Mouse (Mus musculus): ENCODE data around the gene Cdc42ep3. TPM values are rescaled to one million over a fixed set of nuclear protein-coding genes. Genes with fewer than 3 reads are reported as not detected.

The Cdc42ep3 gene
- polyA plus RNA-seq, 1 experiment, result 19.5 TPM

GRCm38 (mm10) chr17:79347291-79347690 lies 7.6 kb downstream of the Cdc42ep3 start:
- Histone ChIP-seq H3K4me1 (ENCODE audit: control insufficient read depth, insufficient read depth, low read length) (peaks cover 16% of the 10 kb centered on the region), H3K27ac (ENCODE audit: insufficient read depth, low read length) (no peak overlapping the region), H3K4me3 (ENCODE audit: insufficient read depth, low read length) (no peak overlapping the region)
- TF ChIP-seq POLR2A (IDR thresholded peaks at IDR 0.05; ENCODE audit: extremely low read depth, insufficient read depth, low read length) (no peak), CTCF (IDR thresholded peaks at IDR 0.05; ENCODE audit: extremely low read depth, insufficient read depth, low read length) (no peak)

GRCm38 (mm10) chr17:79345001-79345709 lies 9.7 kb downstream of the Cdc42ep3 start:
- Histone ChIP-seq H3K27ac (ENCODE audit: insufficient read depth, low read length) (no peak overlapping the region), H3K4me1 (ENCODE audit: control insufficient read depth, insufficient read depth, low read length) (peaks cover 16% of the 10 kb centered on the region), H3K4me3 (ENCODE audit: insufficient read depth, low read length) (no peak overlapping the region)
- TF ChIP-seq POLR2A (IDR thresholded peaks at IDR 0.05; ENCODE audit: extremely low read depth, insufficient read depth, low read length) (no peak), CTCF (IDR thresholded peaks at IDR 0.05; ENCODE audit: extremely low read depth, insufficient read depth, low read length) (no peak)

DNA sequence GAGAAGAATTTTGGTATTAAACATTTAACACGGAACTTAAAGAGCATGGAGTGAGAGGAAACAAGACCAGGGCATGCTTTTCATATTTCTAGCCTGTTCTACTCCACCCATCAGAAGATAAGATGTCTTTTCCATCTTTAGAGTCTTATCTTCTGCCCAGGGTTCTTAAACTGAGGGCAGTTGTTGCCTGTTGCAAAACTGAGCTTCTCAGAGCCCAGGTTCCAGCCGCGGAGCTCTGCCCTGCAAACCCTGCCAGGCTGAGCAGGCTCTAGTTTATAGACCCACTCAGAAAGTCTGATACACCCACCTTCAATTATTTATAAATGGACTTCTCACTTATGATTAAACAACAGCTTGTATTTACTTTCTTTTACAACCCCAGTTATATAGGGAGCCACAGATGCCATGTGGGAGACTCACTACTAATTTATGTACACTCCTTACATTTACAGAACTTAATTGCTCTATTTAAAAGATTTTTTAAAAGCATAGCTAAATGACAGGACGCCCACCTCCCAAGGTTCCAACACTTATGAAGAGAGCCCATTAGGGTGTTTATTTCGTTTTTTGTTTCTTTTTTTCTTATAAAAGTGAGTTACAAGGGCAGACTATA lies 11.5 kb downstream of the Cdc42ep3 start:
- H3K4me3 ChIP-seq (ENCODE audit: insufficient read depth, low read length), result no peak overlapping the region
- no peak for TF ChIP-seq POLR2A (IDR thresholded peaks at IDR 0.05; ENCODE audit: extremely low read depth, insufficient read depth, low read length)
- no peak for TF ChIP-seq CTCF (IDR thresholded peaks at IDR 0.05; ENCODE audit: extremely low read depth, insufficient read depth, low read length)
- peaks cover 12% of the 10 kb centered on the region for H3K4me1 ChIP-seq (ENCODE audit: control insufficient read depth, insufficient read depth, low read length)
- no peak overlapping the region for H3K27ac ChIP-seq (ENCODE audit: insufficient read depth, low read length)

DNA sequence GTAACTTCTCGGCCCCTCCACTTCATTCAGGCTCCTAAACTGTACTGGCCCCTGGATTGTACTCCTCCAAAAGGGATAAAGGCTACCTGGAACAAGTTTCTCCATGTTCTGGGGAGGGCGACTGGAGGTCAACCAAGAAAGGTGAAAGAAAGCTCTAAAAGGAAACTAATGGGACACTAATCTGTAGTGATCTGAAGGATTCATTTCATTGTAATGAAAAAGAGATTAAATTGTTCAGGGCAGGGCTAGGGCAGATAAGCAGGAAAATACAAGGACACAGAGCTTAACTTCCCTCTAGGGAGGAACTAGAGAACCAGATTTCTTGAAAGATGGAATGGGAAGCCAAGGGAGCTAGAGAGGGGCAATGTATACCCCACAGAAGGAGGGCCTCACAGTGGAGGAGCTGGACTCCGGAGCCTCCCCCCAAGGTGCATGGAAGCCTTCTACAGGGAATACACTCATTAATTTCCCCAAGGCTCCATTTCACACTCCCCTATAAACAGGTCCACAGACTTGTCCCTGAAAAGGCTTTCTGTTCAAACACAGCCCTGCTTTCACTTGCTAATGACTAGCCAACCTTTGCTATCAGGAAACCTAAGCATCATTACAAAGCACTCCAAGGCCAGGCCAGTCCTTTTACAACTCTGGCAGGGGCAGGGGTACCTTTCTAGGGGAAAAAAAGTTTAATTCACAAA lies 12.1 kb downstream of the Cdc42ep3 start:
- peaks cover 7% of the 10 kb centered on the region for H3K4me1 ChIP-seq (ENCODE audit: control insufficient read depth, insufficient read depth, low read length)

DNA sequence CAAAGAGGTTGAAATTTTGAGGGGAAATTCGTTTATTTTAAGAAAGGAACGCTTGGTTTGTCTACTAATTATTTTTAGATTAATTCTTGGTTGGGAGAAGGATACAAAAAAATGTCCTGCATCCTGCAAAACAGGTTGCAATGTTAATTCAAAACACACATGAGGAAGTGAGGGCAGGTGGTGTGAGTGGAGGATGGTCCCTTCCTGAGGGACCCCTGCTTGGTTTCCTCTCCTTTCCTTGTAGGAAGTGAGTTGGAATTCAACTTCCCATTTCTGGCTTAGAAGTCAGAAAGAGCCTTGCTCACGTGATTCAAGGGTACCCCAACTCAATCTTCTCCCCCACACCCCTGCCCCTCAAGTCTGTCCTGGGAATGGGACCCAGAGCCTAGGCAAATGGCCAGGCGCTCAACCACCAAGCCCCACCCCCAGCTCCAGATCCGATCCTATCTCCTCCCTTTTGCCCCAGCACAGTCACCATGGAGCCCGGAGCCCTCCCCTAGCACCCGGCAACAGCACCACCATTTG lies 12.9 kb downstream of the Cdc42ep3 start:
- Histone ChIP-seq H3K27ac (ENCODE audit: insufficient read depth, low read length) (no peak overlapping the region), H3K4me1 (ENCODE audit: control insufficient read depth, insufficient read depth, low read length) (peaks cover 5% of the 10 kb centered on the region; the same call in 1 of the 2 replicates), H3K4me3 (ENCODE audit: insufficient read depth, low read length) (no peak overlapping the region)
- no peak for TF ChIP-seq CTCF (IDR thresholded peaks at IDR 0.05; ENCODE audit: extremely low read depth, insufficient read depth, low read length)
- no peak for TF ChIP-seq POLR2A (IDR thresholded peaks at IDR 0.05; ENCODE audit: extremely low read depth, insufficient read depth, low read length)

More for the DNA sequence above, 12.1 kb downstream of the Cdc42ep3 start:
- TF ChIP-seq CTCF (IDR thresholded peaks at IDR 0.05; ENCODE audit: extremely low read depth, insufficient read depth, low read length) (no peak), POLR2A (IDR thresholded peaks at IDR 0.05; ENCODE audit: extremely low read depth, insufficient read depth, low read length) (no peak)
- Histone ChIP-seq H3K27ac (ENCODE audit: insufficient read depth, low read length) (no peak overlapping the region), H3K4me3 (ENCODE audit: insufficient read depth, low read length) (no peak overlapping the region)

GRCm38 (mm10) chr17:79337494-79337893 lies 17.4 kb downstream of the Cdc42ep3 start:
- Histone ChIP-seq H3K4me3 (ENCODE audit: insufficient read depth, low read length) (no peak overlapping the region), H3K4me1 (ENCODE audit: control insufficient read depth, insufficient read depth, low read length) (peaks cover 3% of the 10 kb centered on the region; the same call in 1 of the 2 replicates), H3K27ac (ENCODE audit: insufficient read depth, low read length) (no peak overlapping the region)
- TF ChIP-seq POLR2A (IDR thresholded peaks at IDR 0.05; ENCODE audit: extremely low read depth, insufficient read depth, low read length) (no peak), CTCF (IDR thresholded peaks at IDR 0.05; ENCODE audit: extremely low read depth, insufficient read depth, low read length) (no peak)

DNA sequence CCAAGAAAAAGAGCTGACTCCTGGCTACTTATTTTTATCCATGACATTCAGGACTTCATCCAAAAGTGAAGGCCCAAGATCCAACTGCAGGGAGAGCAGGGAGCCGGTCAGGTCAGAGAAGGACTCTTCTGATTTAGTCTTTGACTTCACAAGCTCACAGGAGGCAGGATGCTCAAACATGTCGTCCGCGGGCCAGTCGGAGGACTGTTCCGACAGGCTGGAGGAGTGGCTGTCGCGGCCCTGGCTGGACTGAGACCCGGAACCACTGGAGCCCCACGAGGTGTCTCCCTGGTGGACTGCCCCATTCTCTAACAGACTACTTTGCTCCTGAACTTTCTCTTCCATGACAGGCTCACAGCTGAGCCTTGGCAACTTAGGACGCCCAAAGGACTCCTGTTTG lies 20.2 kb downstream of the Cdc42ep3 start:
- no peak overlapping the region for H3K4me3 ChIP-seq (ENCODE audit: insufficient read depth, low read length)
- TF ChIP-seq POLR2A (IDR thresholded peaks at IDR 0.05; ENCODE audit: extremely low read depth, insufficient read depth, low read length) (no peak), CTCF (IDR thresholded peaks at IDR 0.05; ENCODE audit: extremely low read depth, insufficient read depth, low read length) (no peak)
- H3K27ac ChIP-seq (ENCODE audit: insufficient read depth, low read length), result no peak overlapping the region
- H3K4me1 ChIP-seq (ENCODE audit: control insufficient read depth, insufficient read depth, low read length), result peaks cover 3% of the 10 kb centered on the region; the same call in 1 of the 2 replicates

DNA sequence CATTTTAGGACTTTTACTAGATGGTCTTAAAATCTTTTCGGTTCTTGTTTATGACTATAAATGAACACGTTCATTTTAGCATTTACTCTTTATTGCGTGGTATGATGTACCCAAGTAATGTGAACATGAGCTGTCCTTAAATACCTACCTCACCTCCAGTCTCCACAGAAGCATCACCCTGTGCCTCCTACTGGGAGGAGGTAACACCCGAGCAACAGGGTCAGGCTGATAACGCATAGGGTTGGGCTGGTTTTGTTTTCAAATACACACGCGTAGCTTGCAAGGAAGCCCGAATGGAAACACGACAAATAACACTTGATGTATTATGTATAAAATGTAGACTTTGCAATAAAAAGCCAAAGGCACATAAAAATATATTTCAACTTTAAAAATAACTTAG lies 21.2 kb downstream of the Cdc42ep3 start:
- TF ChIP-seq POLR2A (IDR thresholded peaks at IDR 0.05; ENCODE audit: extremely low read depth, insufficient read depth, low read length) (no peak), CTCF (IDR thresholded peaks at IDR 0.05; ENCODE audit: extremely low read depth, insufficient read depth, low read length) (no peak)
- Histone ChIP-seq H3K27ac (ENCODE audit: insufficient read depth, low read length) (no peak overlapping the region), H3K4me1 (ENCODE audit: control insufficient read depth, insufficient read depth, low read length) (no peaks in the 10 kb centered on the region; the same call in 1 of the 2 replicates)

DNA sequence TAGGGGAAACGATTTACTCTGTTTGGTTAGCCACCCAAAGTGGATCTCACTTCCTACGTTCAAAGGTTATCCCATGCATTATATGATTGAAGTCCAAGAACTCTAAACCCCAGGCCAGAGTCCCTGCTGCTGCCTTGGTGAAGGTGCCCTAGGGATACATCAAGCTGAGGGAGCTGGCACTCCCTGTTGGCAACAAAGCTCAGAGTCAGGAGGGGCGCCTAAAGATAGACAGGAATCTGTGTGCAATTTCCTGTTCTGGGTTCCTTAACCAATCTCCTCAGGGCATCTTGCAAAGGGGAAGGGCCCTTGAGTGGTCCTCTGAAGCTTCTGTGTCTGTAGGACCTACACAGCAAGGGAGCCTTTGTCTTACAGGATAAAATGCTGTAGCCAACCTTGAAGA lies 22.0 kb downstream of the Cdc42ep3 start:
- TF ChIP-seq POLR2A (IDR thresholded peaks at IDR 0.05; ENCODE audit: extremely low read depth, insufficient read depth, low read length), result no peak
- TF ChIP-seq CTCF (IDR thresholded peaks at IDR 0.05; ENCODE audit: extremely low read depth, insufficient read depth, low read length), result no peak
- H3K4me3 ChIP-seq (ENCODE audit: insufficient read depth, low read length), result no peak overlapping the region
- H3K4me1 ChIP-seq (ENCODE audit: control insufficient read depth, insufficient read depth, low read length), result no peaks in the 10 kb centered on the region; the same call in 1 of the 2 replicates
- H3K27ac ChIP-seq (ENCODE audit: insufficient read depth, low read length), result no peak overlapping the region

More for the DNA sequence above, 21.2 kb downstream of the Cdc42ep3 start:
- no peak overlapping the region for H3K4me3 ChIP-seq (ENCODE audit: insufficient read depth, low read length)

All from cortical plate, adult 2 months (tissue).